7 mouse cellular contexts compared by ENCODE assay signal in genomic region chr5:122529316-122529715, GRCm38 (mm10). TPM values are rescaled to one million over a fixed set of nuclear protein-coding genes. Genes with fewer than 3 reads are reported as not detected.
DNase-seq lines count a peak whose midpoint lies in the region; ATAC-seq and TF ChIP-seq lines count a peak whose summit lies in the region.

No protein-coding gene starts in this region.

- H3K27me3 ChIP-seq in intestine, embryonic 15.5 days (replicated peaks), result no peaks in the 10 kb centered on the region

- no peak overlapping the region for H3K4me3 ChIP-seq in intestine, embryonic 15.5 days (replicated peaks)
- no peak overlapping the region for H3K4me3 ChIP-seq in lung, adult 2 months (replicated peaks; ENCODE audit: extremely low read depth, low read depth, low read length)

- peak overlapping the region; percentile 59 for H3K27ac ChIP-seq in intestine, embryonic 15.5 days

- peak; percentile 64 for DNase-seq in ovary, adult 18-20 months (ENCODE audit: low spot score)
- DNase-seq in ovary, postnatal 10 days (ENCODE audit: low spot score), result no peak
- peak; percentile 58 for DNase-seq in gastrocnemius, postnatal 10 days
- peak; percentile 62 for DNase-seq in lung, adult 2 months
- peak; percentile 44 for DNase-seq in urinary bladder, postnatal 25 days (ENCODE audit: low spot score)

- H3K4me2 ChIP-seq in intestine, embryonic 15.5 days (replicated peaks), result no peak overlapping the region

- ATAC-seq in intestine, embryonic 15.5 days, result no peak
- ATAC-seq in CD4-positive, CD25-positive, alpha-beta regulatory T cell, adult 4 months, result no peak

- peaks cover 58% of the 10 kb centered on the region for H3K4me1 ChIP-seq in intestine, embryonic 15.5 days (replicated peaks)
- peaks cover 11% of the 10 kb centered on the region for H3K4me1 ChIP-seq in lung, adult 2 months (ENCODE audit: control insufficient read depth, insufficient read depth, low read length)

- 25% methylated on average over 3 of the region's 3 CpGs for WGBS in intestine, embryonic 15.5 days
- 48% methylated on average over 3 of the region's 3 CpGs for WGBS in lung, adult 2 months

- no peak overlapping the region for H3K9ac ChIP-seq in intestine, embryonic 15.5 days

- TF ChIP-seq POLR2A in lung, adult 2 months (IDR thresholded peaks at IDR 0.05; ENCODE audit: borderline replicate concordance, extremely low read depth, low read depth, low read length), result no peak

- H3K9me3 ChIP-seq in intestine, embryonic 15.5 days, result no peaks in the 10 kb centered on the region

- no peaks in the 10 kb centered on the region for H3K36me3 ChIP-seq in intestine, embryonic 15.5 days

- no peak for TF ChIP-seq CTCF in lung, adult 2 months (IDR thresholded peaks at IDR 0.05; ENCODE audit: insufficient read depth, low read length)

RNA-seq across cellular contexts. Expression of gene Atp2a2, which starts 27.3 kb away (rescaled TPM):
- total RNA-seq in gastrocnemius, postnatal 10 days (2021), result 100 to 1,000 TPM; 156 to 181 TPM
- 33.8 and 36.1 TPM in 2 replicates for polyA plus RNA-seq in intestine, embryonic 15.5 days (2015; fragmentation: Nextera tagmentation; extraction: Ambion mirVana)
- polyA plus RNA-seq in lung, adult 2 months (2012; rRNA removed), result 90.8 and 126 TPM in 2 replicates
- 10 to 100 TPM in 1 of 2 experiments, 1 to 10 TPM in 1; 10.0 to 14.8 TPM for polyA plus RNA-seq in CD4-positive, CD25-positive, alpha-beta regulatory T cell, adult 4 months (2017; shearing (Covaris generic))
